Mouse (Mus musculus) liver, postnatal 0 days (tissue): ENCODE results near the gene Map1s.

Experiments
- CTCF ChIP-seq: sonication (generic); IDR thresholded peaks from 2 replicates; pipeline ENCODE4 v1.5.1; 2016; ENCODE audit warnings: antibody characterized with exemption, low read depth
- EP300 ChIP-seq: IDR thresholded peaks from 2 replicates; pipeline ENCODE4 v1.6.1; 2016; ENCODE audit warnings: antibody characterized with exemption, low read depth, mild to moderate bottlenecking

- TF ChIP-seq CTCF (no peak), EP300 (no peak)
Observed at GRCm38 (mm10) chr8:70931731-70932130, 26.0 kb downstream of the Map1s start.
